Mouse (Mus musculus): Measurements from ENCODE around the gene Ccr1l1.

GRCm38 (mm10) chr9:123935776-123936175 is 42.4 kb downstream of the Ccr1l1 start:
- TF ChIP-seq CTCF (IDR thresholded peaks at IDR 0.05; ENCODE audit: borderline replicate concordance, insufficient read depth, low read length) (no peak), POLR2A (IDR thresholded peaks at IDR 0.05; ENCODE audit: low read depth, low read length) (no peak)
